Mouse (Mus musculus) spleen, adult 2 months (tissue): ENCODE results near the gene Shisa8.

ENCODE experiments used
- CTCF ChIP-seq: fragments of 200-500 bp; IDR thresholded peaks from 2 replicates; pipeline ENCODE4 v1.5.1; 2011; ENCODE audit warnings: mild to moderate bottlenecking, inconsistent platforms; ENCODE audit not compliant: insufficient read depth, insufficient read length, insufficient replicate concordance; ENCODE audit errors: extremely low read depth
- POLR2A ChIP-seq: fragments of 200-500 bp; IDR thresholded peaks from 2 replicates; pipeline ENCODE4 v1.6.1; 2011; ENCODE audit warnings: low read depth, low read length, inconsistent platforms

GRCm38 (mm10) chr15:82213222-82213621 is 607 bp upstream of the Shisa8 start:
- no peak for TF ChIP-seq POLR2A
- TF ChIP-seq CTCF, result no peak
